Mouse (Mus musculus) bone marrow macrophage, adult 2 months (primary cell): ENCODE results near the gene Smg6. TPM values are rescaled to one million over a fixed set of nuclear protein-coding genes. Genes with fewer than 3 reads are reported as not detected.

Experiments
- H3K27ac ChIP-seq: 2 replicates; pipeline ENCODE4 v1.5.1; 2012; ENCODE audit warnings: low read depth, low read length; ENCODE audit not compliant: insufficient read depth
- H3K4me1 ChIP-seq: 2 replicates; pipeline ENCODE4 v1.6.1; 2012; ENCODE audit warnings: low read length; ENCODE audit not compliant: control insufficient read depth, insufficient read depth
- H3K4me3 ChIP-seq: 2 replicates; pipeline ENCODE4 v1.5.1; 2012; ENCODE audit warnings: mild to moderate bottlenecking, low read length, moderate library complexity; ENCODE audit not compliant: insufficient read depth
- CTCF ChIP-seq: IDR thresholded peaks from 2 replicates; pipeline ENCODE4 v1.5.1; 2012; ENCODE audit warnings: low read depth, mild to moderate bottlenecking, low read length, moderate library complexity
- POLR2A ChIP-seq: IDR thresholded peaks from 2 replicates; pipeline ENCODE4 v1.6.1; 2012; ENCODE audit warnings: mild to moderate bottlenecking, low read depth, low read length, borderline replicate concordance
- polyA plus RNA-seq: library from polyadenylated mRNA; stranded (reverse); fragments of >200 nt; gene quantifications from 2 replicates; pipeline ENCODE4 v1.2.4, GENCODE M21; 2012; ENCODE audit not compliant: missing spikeins, insufficient read depth, insufficient read length

Smg6 gene
- polyA plus RNA-seq, 1 experiment: 14.7 TPM

DNA sequence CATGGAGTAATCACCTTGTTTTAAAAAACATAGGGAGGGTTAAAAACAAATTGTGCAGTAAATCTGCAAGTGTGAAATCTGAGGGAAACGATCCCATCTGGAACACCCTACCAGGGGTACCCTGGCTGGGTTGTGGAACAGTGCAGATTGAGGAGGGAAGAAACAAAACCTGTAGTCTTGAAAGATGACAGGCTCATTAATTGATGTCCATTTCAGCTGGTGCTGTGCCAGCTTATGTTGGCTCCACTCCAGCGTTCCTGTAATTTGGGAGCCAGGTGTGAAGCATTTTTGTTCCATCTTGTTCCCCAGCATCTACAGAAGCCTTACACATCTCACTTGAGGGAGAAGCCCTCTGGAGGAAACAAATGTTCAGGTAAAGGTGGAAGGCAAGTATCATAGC is 153.0 kb downstream of the Smg6 start:
- H3K4me3 ChIP-seq: no peak overlapping the region
- no peak overlapping the region for H3K27ac ChIP-seq
- TF ChIP-seq POLR2A: no peak
- TF ChIP-seq CTCF: no peak
- H3K4me1 ChIP-seq: peaks cover 21% of the 10 kb centered on the region

- H3K27ac ChIP-seq: no peak overlapping the region
- TF ChIP-seq CTCF (no peak), POLR2A (no peak)
Measured at GRCm38 (mm10) chr11:75083031-75083430, 157.4 kb downstream of the Smg6 start.

DNA sequence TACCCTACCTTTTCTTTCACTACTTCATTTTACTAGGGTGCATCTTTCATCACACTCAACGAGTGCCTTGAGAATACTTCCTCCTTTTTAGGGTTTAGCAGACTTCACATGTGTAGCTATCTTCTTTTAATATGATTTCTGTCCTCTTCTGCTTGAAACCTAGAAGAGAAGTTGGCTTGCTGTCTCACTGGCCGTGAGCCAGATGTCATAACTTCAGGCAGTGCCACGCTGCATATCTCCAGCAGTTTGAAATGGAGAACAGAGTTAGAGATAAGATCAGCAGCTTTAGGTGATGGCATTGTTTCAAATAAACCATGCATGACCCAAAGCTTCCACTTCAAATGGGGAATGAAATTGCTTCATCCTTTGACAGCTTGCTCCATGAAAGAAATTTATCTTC is 166.5 kb downstream of the Smg6 start:
- no peak overlapping the region for H3K27ac ChIP-seq

More at GRCm38 (mm10) chr11:75083031-75083430, 157.4 kb downstream of the Smg6 start:
- H3K4me3 ChIP-seq: no peak overlapping the region
- H3K4me1 ChIP-seq: no peaks in the 10 kb centered on the region

DNA sequence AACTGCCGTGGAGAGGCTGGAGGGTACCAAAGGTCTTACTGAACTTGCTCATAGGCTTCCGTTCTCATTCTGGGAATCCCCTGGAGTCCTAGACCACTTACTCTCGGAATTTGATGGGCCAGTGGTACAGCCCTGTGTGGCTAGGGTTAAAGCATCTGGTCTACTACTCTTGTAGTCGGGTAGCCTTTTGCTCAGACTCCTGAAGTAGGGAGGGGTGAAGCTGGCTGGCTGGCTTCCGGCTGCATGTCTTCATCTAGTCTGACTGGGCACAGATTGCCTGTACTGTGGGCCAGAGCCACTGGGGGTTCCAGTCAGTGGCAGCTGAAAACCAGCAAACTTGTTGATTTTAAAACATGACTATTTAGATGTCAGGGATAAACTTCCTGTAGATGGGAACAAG is 167.0 kb downstream of the Smg6 start:
- no peak overlapping the region for H3K27ac ChIP-seq
- TF ChIP-seq POLR2A (no peak), CTCF (no peak)
- peaks cover 10% of the 10 kb centered on the region for H3K4me1 ChIP-seq
- no peak overlapping the region for H3K4me3 ChIP-seq

More for the DNA sequence above, 166.5 kb downstream of the Smg6 start:
- H3K4me1 ChIP-seq: peaks cover 10% of the 10 kb centered on the region
- TF ChIP-seq POLR2A (no peak), CTCF (no peak)
- no peak overlapping the region for H3K4me3 ChIP-seq

DNA sequence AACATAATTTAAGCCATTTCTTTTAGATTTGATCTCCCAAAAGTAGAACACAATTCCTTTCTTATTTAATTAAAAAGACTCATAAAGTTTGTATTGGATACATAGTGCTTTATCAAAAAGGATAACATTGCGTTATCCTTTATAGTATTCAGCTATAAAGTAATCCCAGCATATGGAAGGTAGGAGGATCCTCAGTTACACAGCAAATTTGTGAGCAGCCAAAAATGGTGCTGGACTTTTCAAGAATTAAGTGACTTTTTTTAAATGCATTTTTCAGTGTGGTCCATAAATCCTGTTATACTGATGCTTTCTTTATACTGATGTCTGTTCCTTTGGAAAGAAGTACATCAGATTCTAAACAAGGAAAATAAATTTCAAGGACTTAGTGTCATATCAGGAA is 169.1 kb downstream of the Smg6 start:
- Histone ChIP-seq H3K4me1 (peaks cover 10% of the 10 kb centered on the region), H3K27ac (no peak overlapping the region), H3K4me3 (no peak overlapping the region)
- TF ChIP-seq POLR2A (no peak), CTCF (no peak)

DNA sequence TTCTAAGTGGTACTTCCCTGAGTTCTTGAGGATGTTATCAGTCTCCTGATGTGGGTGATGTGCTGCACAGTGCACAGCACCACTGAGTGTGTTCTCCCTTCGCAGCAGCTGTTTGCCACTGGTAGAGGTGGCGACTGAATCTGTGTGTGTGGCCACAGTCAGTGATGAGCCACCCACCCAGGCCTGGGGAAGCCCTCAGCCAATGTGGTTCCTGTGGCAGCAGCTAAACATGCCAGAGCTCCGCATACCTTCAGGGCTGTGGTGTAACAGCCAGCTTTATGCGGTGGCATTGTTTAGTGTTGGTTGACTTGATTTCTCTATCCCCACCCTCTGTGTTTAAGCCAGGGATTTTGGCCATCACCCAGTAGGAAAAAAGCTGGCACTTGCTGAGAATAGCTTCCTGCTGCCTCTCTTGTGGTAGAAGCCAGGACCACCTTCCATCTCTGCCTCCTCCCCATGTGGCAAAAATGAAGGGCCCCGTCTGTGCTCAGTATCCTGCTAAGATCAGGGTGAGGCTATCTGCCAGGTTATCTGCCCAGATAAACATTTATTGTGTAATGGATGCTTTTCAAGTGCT is 177.2 kb downstream of the Smg6 start:
- H3K4me3 ChIP-seq: no peak overlapping the region
- TF ChIP-seq CTCF (no peak), POLR2A (no peak)
- peaks cover 4% of the 10 kb centered on the region for H3K4me1 ChIP-seq
- no peak overlapping the region for H3K27ac ChIP-seq

DNA sequence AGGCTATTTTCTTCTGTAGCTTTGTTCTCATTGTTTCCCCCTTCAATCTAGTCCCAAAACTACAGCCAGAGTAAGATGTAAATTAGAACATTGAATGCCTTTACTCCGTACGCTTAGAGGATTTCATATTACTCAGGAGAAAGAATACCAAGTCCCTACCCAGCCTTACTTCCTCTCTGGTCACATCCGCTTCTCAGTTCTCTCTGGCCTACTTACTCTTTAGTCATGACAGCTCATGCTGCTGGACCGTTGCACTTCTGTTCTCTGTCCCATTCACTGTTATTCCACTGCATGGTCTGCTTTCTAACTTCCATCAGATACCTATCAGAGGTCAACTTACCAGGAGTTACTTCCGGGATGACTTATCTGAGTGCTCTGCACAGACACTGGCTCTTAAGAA is 181.0 kb downstream of the Smg6 start:
- Histone ChIP-seq H3K4me1 (peaks cover 6% of the 10 kb centered on the region), H3K4me3 (no peak overlapping the region), H3K27ac (no peak overlapping the region)
- TF ChIP-seq POLR2A (no peak), CTCF (no peak)

DNA sequence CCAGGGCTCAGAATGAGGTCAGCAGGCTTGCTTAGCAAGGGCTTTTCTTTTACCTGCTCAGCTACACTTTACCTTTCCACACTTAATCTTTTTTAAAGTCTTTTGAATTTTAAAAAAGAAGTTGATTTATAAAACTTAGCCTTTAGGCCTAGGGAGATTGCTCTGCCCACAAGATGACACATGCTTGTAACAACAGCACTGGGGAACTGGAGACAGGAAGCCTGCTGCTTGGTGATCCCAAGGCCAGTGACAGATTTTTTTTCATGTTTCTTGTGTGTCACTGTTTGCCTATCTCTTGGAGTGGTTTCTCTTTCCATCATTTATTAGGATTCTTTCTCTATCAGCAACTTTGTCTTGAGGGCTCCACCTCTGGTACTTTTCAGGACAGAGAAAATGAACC is 183.3 kb downstream of the Smg6 start:
- Histone ChIP-seq H3K27ac (no peak overlapping the region), H3K4me1 (peaks cover 6% of the 10 kb centered on the region)

DNA sequence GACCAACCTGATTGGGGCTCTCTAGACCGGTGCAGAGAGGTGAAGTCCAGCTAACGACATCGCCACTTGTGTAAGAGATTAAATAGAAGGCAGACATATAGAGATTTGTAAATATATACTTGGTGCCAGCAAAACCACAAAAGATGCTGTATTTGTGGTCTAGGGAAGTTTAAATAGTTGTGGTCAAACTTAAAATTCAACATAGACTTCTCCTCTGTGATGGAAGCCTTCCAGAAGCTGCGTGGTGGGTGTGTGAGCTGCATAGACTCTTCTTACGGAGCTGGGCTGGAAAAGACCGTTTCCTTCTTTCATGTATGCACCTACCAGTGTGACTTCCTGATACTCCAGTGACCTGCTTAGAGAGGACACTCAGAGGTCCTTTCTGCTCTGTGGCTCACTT is 190.8 kb downstream of the Smg6 start:
- Histone ChIP-seq H3K4me3 (no peak overlapping the region), H3K27ac (no peak overlapping the region), H3K4me1 (no peaks in the 10 kb centered on the region; the same call in 1 of the 2 replicates)
- no peak for TF ChIP-seq POLR2A
- TF ChIP-seq CTCF: no peak

More for the DNA sequence above, 183.3 kb downstream of the Smg6 start:
- H3K4me3 ChIP-seq: no peak overlapping the region
- TF ChIP-seq POLR2A: no peak
- TF ChIP-seq CTCF: no peak

DNA sequence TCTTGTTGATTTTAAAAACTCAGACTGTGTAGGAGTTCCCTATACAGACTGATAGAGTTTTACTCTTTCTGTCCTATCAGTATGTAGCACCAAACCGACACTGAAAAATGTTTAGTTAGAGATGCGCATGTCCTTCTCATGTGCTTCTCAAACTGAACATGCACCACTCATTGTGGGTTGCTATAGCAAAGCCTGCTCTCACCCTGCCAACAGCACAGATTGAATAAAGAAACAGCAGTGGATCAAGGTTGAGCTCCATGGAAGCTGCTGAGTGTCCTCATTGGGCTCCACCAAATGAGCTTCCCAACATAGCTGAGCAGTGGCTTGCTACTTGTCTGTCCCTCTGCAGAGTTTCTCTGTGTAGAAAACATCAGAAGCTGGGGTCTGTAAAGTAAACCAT is 192.5 kb downstream of the Smg6 start:
- Histone ChIP-seq H3K27ac (no peak overlapping the region), H3K4me1 (no peaks in the 10 kb centered on the region; the same call in 1 of the 2 replicates), H3K4me3 (no peak overlapping the region)
- TF ChIP-seq POLR2A (no peak), CTCF (no peak)
